Mouse (Mus musculus) neutrophil, adult 5-6 weeks (primary cell): ENCODE measurements around the gene Spag6l. TPM values are rescaled to one million over a fixed set of nuclear protein-coding genes. Genes with fewer than 3 reads are reported as not detected.

Experiments
- total RNA-seq: library from RNA; stranded (forward); fragments of 200-1000 nt; gene quantifications from 2 replicates; pipeline ENCODE4 v1.2.3, GENCODE M21; 2017

Spag6l gene
- total RNA-seq, 1 experiment from 2014 or later: 2.1 TPM

Other genes starting within 250 kb of the Spag6l start
- gene Fgd4, start 228.9 kb downstream of the Spag6l start, total RNA-seq: 60.9 and 72.7 TPM in 2 replicates
- not detected in 2 replicates for gene Olfr19, start 153.1 kb downstream of the Spag6l start, total RNA-seq
- gene Igll1, start 34.5 kb upstream of the Spag6l start, total RNA-seq: 0.23 TPM in 1 of 2 replicates, not detected in the other
- gene Top3b, start 41.3 kb upstream of the Spag6l start, total RNA-seq: 92.3 and 107 TPM in 2 replicates
- gene Vpreb1, start 41.4 kb upstream of the Spag6l start, total RNA-seq: not detected in 2 replicates
- 9.3 and 12.5 TPM in 2 replicates for gene Ppm1f, start 67.0 kb upstream of the Spag6l start, total RNA-seq
- 130 and 147 TPM in 2 replicates for gene Mapk1, start 153.9 kb upstream of the Spag6l start, total RNA-seq
- 1.3 and 2.8 TPM in 2 replicates for gene Ypel1, start 240.2 kb upstream of the Spag6l start, total RNA-seq